Mouse (Mus musculus) cerebellum, adult 2 months (tissue): ENCODE results near the gene Ssc5d. TPM values are rescaled to one million over a fixed set of nuclear protein-coding genes. Genes with fewer than 3 reads are reported as not detected.
"Not testable (repeated sequence)": the region's sequence is repeated elsewhere in the genome, so short reads cannot be mapped to it uniquely, and the experiment has no call there.

Source experiments
- DNase-seq, 2 experiments: peaks; one replicate each; pipeline ENCODE4 v3.0.0; 2021
- H3K27ac ChIP-seq: fragments of 200-500 bp; 2 replicates; pipeline ENCODE4 v1.5.1; 2012; ENCODE audit warnings: low read length, control low read depth, inconsistent platforms; ENCODE audit not compliant: insufficient read depth
- H3K27me3 ChIP-seq: fragments of 200-500 bp; 2 replicates; pipeline ENCODE4 v1.6.1; 2012; ENCODE audit warnings: inconsistent platforms, mild to moderate bottlenecking, low read length, moderate library complexity; ENCODE audit not compliant: control insufficient read depth, insufficient read depth
- H3K4me1 ChIP-seq: fragments of 200-500 bp; 2 replicates; pipeline ENCODE4 v1.6.1; 2011; ENCODE audit warnings: low read length; ENCODE audit not compliant: control insufficient read depth, insufficient read depth
- H3K4me3 ChIP-seq: fragments of 200-500 bp; replicated peaks from 2 replicates; pipeline ENCODE3; 2011; ENCODE audit warnings: mild to moderate bottlenecking, low read depth, low read length, control low read depth; ENCODE audit not compliant: insufficient read depth
- CTCF ChIP-seq: fragments of 200-500 bp; IDR thresholded peaks from 2 replicates; pipeline ENCODE4 v1.5.1; 2011; ENCODE audit warnings: low read depth, mild to moderate bottlenecking, control low read depth, low read length, moderate library complexity, borderline replicate concordance; ENCODE audit not compliant: insufficient read depth
- POLR2A ChIP-seq: fragments of 200-500 bp; IDR thresholded peaks from 2 replicates; pipeline ENCODE4 v1.6.1; 2011; ENCODE audit warnings: low read length, control low read depth, borderline replicate concordance; ENCODE audit not compliant: insufficient read depth
- WGBS: fragments of 180-500 bp; shearing (Covaris S2); methylation state at CpG from one replicate; pipeline ENCODE4 v1.1.7; 2018; 5-methylcytosine and 5-hydroxymethylcytosine counted together
- polyA plus RNA-seq: library from polyadenylated mRNA; depleted of rRNA; stranded (reverse); fragments of >200 nt; gene quantifications from 2 replicates; pipeline ENCODE4 v1.2.3, GENCODE M21; 2012; rRNA removed

Gene Ssc5d
- polyA plus RNA-seq, result 1.9 TPM in 2 replicates

DNA sequence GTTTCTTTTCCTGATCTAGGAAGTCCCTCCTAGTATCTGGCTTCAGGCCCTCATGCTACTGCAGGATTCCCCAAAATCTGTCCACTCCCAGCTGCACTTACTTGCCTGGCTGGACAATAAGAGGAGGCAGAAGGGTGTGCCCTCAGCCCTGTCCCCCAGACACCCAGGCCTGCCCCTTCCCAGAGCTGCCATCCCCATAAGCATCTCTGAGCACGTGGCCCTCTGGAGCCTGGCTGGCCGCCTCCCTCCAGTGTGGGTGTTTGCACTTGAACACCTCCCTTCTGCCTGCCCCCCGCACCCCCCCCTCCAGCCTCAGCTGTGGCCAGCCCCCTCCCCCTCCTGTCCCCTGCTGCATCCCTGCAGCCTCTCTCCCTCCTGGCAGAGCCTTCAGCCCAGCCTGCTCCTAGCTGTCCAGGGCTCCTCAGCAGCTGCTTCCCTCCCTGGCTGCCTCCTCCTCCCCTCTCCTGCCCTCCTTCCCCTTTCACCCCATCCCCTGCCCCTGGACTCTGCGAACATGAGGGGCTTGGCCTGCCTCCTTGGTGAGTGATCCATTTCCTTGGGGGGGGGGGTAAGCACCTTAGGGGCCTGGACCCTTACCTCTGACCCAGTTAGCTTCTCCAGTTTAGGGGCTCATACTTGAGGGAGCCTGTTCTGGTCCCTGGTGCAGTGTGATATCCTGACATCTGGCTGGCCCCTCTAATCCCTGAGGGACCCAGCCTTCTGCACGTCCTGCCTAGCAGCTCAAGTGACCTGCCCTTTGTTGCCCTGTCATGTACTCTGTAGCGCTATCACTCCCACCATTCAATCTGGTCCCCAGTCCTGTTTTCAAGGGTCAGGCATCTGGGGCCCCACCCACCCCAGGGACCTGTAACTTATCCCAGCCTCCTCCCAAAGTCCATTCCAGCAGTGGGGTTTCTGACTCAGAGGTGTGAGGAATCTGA is at the start of gene Ssc5d:
Gene Ssc5d (plus strand): TSS at position 345 of the 941 bp plus-strand sequence.
- WGBS, result 26% methylated on average over 6 of the region's 6 CpGs
- TF ChIP-seq CTCF, result no peak
- TF ChIP-seq POLR2A, result no peak
- no peak within 1 kb of the TSS for H3K4me3 ChIP-seq
- H3K4me1 ChIP-seq, result no peaks in the 10 kb centered on the region; the same call in 1 of the 2 replicates
- H3K27me3 ChIP-seq, result no peaks in the 10 kb centered on the region
- no peak within 1 kb of the TSS for H3K27ac ChIP-seq
- DNase-seq, result no peak

DNA sequence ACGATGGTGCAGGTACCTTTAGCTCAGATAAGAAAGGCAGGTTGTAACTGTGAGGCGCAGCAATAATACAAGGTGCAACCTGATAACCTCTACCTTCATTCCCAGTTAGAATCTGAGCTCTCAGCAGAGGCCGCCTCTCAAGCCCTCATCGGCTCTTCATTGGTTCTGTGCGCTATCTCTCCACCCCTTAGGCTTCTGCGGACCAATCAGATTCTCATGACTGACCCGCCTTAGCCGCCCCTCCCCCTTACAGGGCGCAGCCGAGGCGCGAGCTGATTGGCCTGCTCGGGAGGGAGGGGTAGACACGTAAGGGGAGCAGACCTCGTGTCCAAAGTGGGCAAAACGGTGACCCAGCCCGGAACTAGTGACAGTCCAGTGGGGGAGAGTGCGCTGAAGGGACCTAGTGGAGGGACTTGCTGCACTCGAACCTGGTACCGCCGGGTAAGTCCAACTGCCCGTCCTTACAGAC is 48.8 kb upstream of the Ssc5d start, which contains the start of gene Isoc2a:
Gene Isoc2a (plus strand): TSS at position 401 of the 469 bp plus-strand sequence.
- H3K27me3 ChIP-seq, result no peaks in the 10 kb centered on the region
- under 1% methylated on average over 22 of the region's 22 CpGs for WGBS
- 0 out of 2 replicates have a peak, but pooled peaks cover 5% of the 10 kb centered on the region for H3K4me1 ChIP-seq
- DNase-seq, result peak; percentile 89 to 95
- H3K4me3 ChIP-seq, result peak within 1 kb of the TSS; percentile 96
- H3K27ac ChIP-seq, result peak within 1 kb of the TSS; percentile 59
- TF ChIP-seq CTCF (no peak), POLR2A (peak; percentile 90)

- Histone ChIP-seq H3K4me3 (peak overlapping the region; percentile 96), H3K27ac (peak overlapping the region; percentile 27; the same call in 1 of the 2 replicates), H3K4me1 (0 out of 2 replicates have a peak, but pooled peaks cover 5% of the 10 kb centered on the region), H3K27me3 (no peaks in the 10 kb centered on the region)
- no peak for TF ChIP-seq CTCF
- TF ChIP-seq POLR2A, result no peak
- WGBS, result 4% methylated on average over 11 of the region's 11 CpGs
- DNase-seq, result no peak
Measured at GRCm38 (mm10) chr7:4877226-4877625, 48.4 kb upstream of the Ssc5d start.

DNA sequence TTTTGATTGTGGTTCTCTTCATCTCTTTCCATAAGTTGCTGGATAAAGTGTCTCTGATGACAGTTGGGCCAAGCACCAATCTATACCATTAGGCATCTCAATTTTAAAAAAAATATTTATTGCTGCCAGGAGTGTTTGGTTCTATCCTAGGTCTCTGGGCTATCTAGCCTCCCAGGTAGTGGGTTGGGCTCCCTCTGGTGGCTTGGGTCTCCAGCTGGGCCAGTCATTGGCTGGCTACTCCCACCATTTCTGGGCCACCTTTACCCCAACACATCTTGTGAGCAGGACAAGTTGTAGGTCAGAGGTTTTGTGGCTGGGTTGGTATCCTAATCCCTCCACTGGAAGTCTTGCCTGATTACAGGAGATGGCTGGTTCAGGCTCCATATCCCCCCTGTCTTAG is 47.4 kb upstream of the Ssc5d start:
- no peak overlapping the region for H3K4me3 ChIP-seq
- TF ChIP-seq CTCF (no peak), POLR2A (no peak)

GRCm38 (mm10) chr7:4879036-4879435 is 46.5 kb upstream of the Ssc5d start:
- not testable (repeated sequence) for H3K4me3 ChIP-seq, DNase-seq, H3K27me3 ChIP-seq, H3K27ac ChIP-seq, H3K4me1 ChIP-seq
- 53% methylated on average over 1 of the region's 1 CpGs for WGBS

More for the DNA sequence above, 47.4 kb upstream of the Ssc5d start:
- DNase-seq, result no peak
- Histone ChIP-seq H3K4me1 (0 out of 2 replicates have a peak, but pooled peaks cover 5% of the 10 kb centered on the region), H3K27me3 (no peaks in the 10 kb centered on the region), H3K27ac (no peak overlapping the region)

GRCm38 (mm10) chr7:4886680-4887079 is 38.9 kb upstream of the Ssc5d start:
- Histone ChIP-seq H3K27ac (no peak overlapping the region), H3K27me3 (no peaks in the 10 kb centered on the region), H3K4me3 (no peak overlapping the region), H3K4me1 (no peaks in the 10 kb centered on the region; the same call in 1 of the 2 replicates)
- no peak for TF ChIP-seq POLR2A
- TF ChIP-seq CTCF, result no peak
- WGBS, result 42% methylated on average over 4 of the region's 4 CpGs
- no peak for DNase-seq

GRCm38 (mm10) chr7:4895186-4895585 is 30.4 kb upstream of the Ssc5d start:
- H3K4me1 ChIP-seq, result no peaks in the 10 kb centered on the region; the same call in none of the 2 replicates
- H3K27me3 ChIP-seq, result no peaks in the 10 kb centered on the region
- H3K4me3 ChIP-seq, result no peak overlapping the region
- no peak overlapping the region for H3K27ac ChIP-seq
- no peak for TF ChIP-seq CTCF
- TF ChIP-seq POLR2A, result no peak
- 69% methylated on average over 11 of the region's 11 CpGs for WGBS
- no peak for DNase-seq

DNA sequence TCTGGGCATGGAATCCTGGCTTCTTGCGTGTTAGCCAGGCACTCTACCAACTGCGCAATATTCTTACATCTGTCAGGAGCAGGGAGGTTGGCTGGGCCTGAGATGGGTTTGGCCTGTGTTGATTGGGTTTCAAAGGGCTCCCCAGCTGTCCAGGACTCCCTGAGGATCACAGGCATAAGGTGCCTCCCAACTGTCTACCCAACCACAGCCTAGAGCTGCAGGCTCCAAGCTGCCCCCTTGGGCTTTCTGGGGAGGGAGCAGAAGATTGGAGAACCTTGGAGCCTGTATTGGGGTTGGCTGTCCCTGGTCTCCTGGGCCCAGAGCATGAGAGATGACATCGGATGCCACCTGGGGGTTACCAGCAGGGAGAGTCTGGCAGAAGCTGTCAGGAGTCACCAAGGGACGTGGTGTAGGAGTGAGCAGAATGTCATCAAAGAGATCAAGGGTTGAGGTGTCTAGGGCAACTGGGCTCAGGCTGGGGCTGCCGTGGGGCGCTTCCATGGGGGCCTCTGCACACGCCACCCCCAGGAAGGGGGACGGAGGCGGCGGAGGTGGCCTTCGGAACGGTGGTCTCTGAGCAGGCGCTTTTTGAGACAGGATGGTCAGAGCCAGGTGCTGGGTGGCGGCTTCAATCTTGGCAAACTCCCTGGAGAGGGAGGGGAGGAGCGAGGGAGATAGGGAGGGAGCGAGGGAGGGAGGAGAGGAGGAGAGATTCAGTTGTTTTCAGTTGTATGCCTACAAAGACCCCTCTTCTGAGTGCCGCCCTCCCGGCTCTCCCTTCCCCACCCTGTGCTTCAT is 26.5 kb upstream of the Ssc5d start:
- 10% methylated on average over 18 of the region's 18 CpGs for WGBS
- Histone ChIP-seq H3K4me1 (no peaks in the 10 kb centered on the region; the same call in 1 of the 2 replicates), H3K4me3 (peak overlapping the region; percentile 52), H3K27me3 (no peaks in the 10 kb centered on the region), H3K27ac (no peak overlapping the region)
- no peak for DNase-seq
- TF ChIP-seq POLR2A (no peak), CTCF (no peak)
